Mouse (Mus musculus): ENCODE measurements around the gene Sco1. TPM values are rescaled to one million over a fixed set of nuclear protein-coding genes. Genes with fewer than 3 reads are reported as not detected.

Sco1 gene
- total and polyA plus RNA-seq, 2 experiments from 2014 or later: 12.4 to 14.7 TPM

GRCm38 (mm10) chr11:67114901-67115300 is 62.4 kb downstream of the Sco1 start:
- Histone ChIP-seq H3K9me3 (ENCODE audit: low read length) (no peaks in the 10 kb centered on the region), H3K27ac (ENCODE audit: low read depth, low read length) (no peak overlapping the region), H3K36me3 (ENCODE audit: insufficient read depth, low read length) (no peaks in the 10 kb centered on the region), H3K27me3 (ENCODE audit: insufficient read depth, low read length) (no peaks in the 10 kb centered on the region), H3K9ac (replicated peaks; ENCODE audit: low read length, poor library complexity, severe bottlenecking) (no peak overlapping the region), H3K4me1 (ENCODE audit: insufficient read depth, low read length) (no peaks in the 10 kb centered on the region), H3K4me3 (ENCODE audit: low read depth, low read length) (no peak overlapping the region), H3K4me2 (ENCODE audit: low read depth, low read length, poor library complexity, severe bottlenecking) (no peak overlapping the region)
- no peak for TF ChIP-seq CTCF (IDR thresholded peaks at IDR 0.05)
- 89% methylated on average over 12 of the region's 12 CpGs for WGBS
- DNase-seq (ENCODE audit: low spot score): no peak
- no peak for ATAC-seq (ENCODE audit: low FRiP score)

Small RNAs within 50 kb of the gene (microRNA-seq; reads per million reads assigned to microRNA genes)
- gene Mir6923 (ENCODE audit: borderline number of aligned reads): not detected

Other genes starting within 250 kb of the Sco1 start
- 0.76 and 1.4 TPM in 2 replicates for gene Pirt, start 140.7 kb upstream of the Sco1 start, total RNA-seq (2014; rRNA removed)
- 0.47 and 0.59 TPM in 2 replicates for gene Pirt, start 140.7 kb upstream of the Sco1 start, polyA plus RNA-seq (2015; fragmentation: Nextera tagmentation; extraction: Ambion mirVana)
- not detected in 2 replicates for gene Tmem238l, start 96.0 kb upstream of the Sco1 start, total RNA-seq (2014; rRNA removed)
- gene Tmem238l, start 96.0 kb upstream of the Sco1 start, polyA plus RNA-seq (2015; fragmentation: Nextera tagmentation; extraction: Ambion mirVana): not detected in 2 replicates
- gene Tmem220, start 27.5 kb upstream of the Sco1 start, total RNA-seq (2014; rRNA removed): 0.11 and 0.28 TPM in 2 replicates
- gene Tmem220, start 27.5 kb upstream of the Sco1 start, polyA plus RNA-seq (2015; fragmentation: Nextera tagmentation; extraction: Ambion mirVana): 0.50 and 0.93 TPM in 2 replicates
- 23.7 and 28.6 TPM in 2 replicates for gene Adprm, start 76 bp upstream of the Sco1 start, total RNA-seq (2014; rRNA removed)
- 25.9 and 28.1 TPM in 2 replicates for gene Adprm, start 76 bp upstream of the Sco1 start, polyA plus RNA-seq (2015; fragmentation: Nextera tagmentation; extraction: Ambion mirVana)
- 0.24 and 1.2 TPM in 2 replicates for gene Myh3, start 25.6 kb downstream of the Sco1 start, total RNA-seq (2014; rRNA removed)
- 0.13 and 0.25 TPM in 2 replicates for gene Myh3, start 25.6 kb downstream of the Sco1 start, polyA plus RNA-seq (2015; fragmentation: Nextera tagmentation; extraction: Ambion mirVana)
- 0.33 and 0.55 TPM in 2 replicates for gene Myh2, start 118.4 kb downstream of the Sco1 start, total RNA-seq (2014; rRNA removed)
- 0.15 and 0.20 TPM in 2 replicates for gene Myh2, start 118.4 kb downstream of the Sco1 start, polyA plus RNA-seq (2015; fragmentation: Nextera tagmentation; extraction: Ambion mirVana)
- 0.11 and 0.19 TPM in 2 replicates for gene Myh1, start 147.4 kb downstream of the Sco1 start, total RNA-seq (2014; rRNA removed)
- 0.10 and 0.11 TPM in 2 replicates for gene Myh1, start 147.4 kb downstream of the Sco1 start, polyA plus RNA-seq (2015; fragmentation: Nextera tagmentation; extraction: Ambion mirVana)
- gene Myh4, start 185.4 kb downstream of the Sco1 start, total RNA-seq (2014; rRNA removed): 0.11 and 0.19 TPM in 2 replicates
- gene Myh4, start 185.4 kb downstream of the Sco1 start, polyA plus RNA-seq (2015; fragmentation: Nextera tagmentation; extraction: Ambion mirVana): 0.07 and 0.10 TPM in 2 replicates
- 1.0 and 3.0 TPM in 2 replicates for gene Myh8, start 224.5 kb downstream of the Sco1 start, total RNA-seq (2014; rRNA removed)
- 0.36 and 0.40 TPM in 2 replicates for gene Myh8, start 224.5 kb downstream of the Sco1 start, polyA plus RNA-seq (2015; fragmentation: Nextera tagmentation; extraction: Ambion mirVana)